Mouse (Mus musculus) spleen, adult 2 months (tissue): ENCODE data around the gene Cadps.

Source experiments
- CTCF ChIP-seq: fragments of 200-500 bp; IDR thresholded peaks from 2 replicates; pipeline ENCODE4 v1.5.1; 2011; ENCODE audit warnings: mild to moderate bottlenecking, inconsistent platforms; ENCODE audit not compliant: insufficient read depth, insufficient read length, insufficient replicate concordance; ENCODE audit errors: extremely low read depth
- POLR2A ChIP-seq: fragments of 200-500 bp; IDR thresholded peaks from 2 replicates; pipeline ENCODE4 v1.6.1; 2011; ENCODE audit warnings: low read depth, low read length, inconsistent platforms

- TF ChIP-seq CTCF (no peak), POLR2A (no peak)
Observed at GRCm38 (mm10) chr14:12801100-12801499, 21.8 kb downstream of the Cadps start.
